Mouse (Mus musculus) cerebellum, postnatal 36 days (tissue): ENCODE results near the gene Tnni2.

ENCODE experiments used
- DNase-seq, 2 experiments: peaks; one replicate each; pipeline ENCODE4 v3.0.0; 2021 to 2022; ENCODE audit warnings: mixed read lengths in 2 of 2

The Tnni2 gene

DNA sequence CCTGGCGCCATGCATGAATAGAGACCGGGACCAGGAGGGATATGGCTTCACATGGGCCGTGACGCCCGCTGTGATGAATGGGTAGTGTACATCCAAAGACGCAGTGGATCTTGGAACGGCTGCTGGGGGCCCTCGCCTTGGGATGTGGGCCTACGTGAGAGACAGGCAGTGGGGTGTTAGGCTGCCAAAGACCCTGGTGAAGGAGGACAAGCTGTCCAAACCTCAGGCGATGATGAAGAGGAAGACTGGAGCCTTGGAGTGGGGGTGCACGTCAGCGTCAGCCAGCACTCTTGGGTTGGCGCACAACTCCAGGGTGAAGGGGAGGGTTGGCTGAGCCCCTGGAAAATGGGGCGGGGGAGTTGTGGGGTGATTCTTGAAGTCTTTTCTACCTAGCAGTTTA, 10.5 kb upstream of the Tnni2 start:
- no peak for DNase-seq

DNA sequence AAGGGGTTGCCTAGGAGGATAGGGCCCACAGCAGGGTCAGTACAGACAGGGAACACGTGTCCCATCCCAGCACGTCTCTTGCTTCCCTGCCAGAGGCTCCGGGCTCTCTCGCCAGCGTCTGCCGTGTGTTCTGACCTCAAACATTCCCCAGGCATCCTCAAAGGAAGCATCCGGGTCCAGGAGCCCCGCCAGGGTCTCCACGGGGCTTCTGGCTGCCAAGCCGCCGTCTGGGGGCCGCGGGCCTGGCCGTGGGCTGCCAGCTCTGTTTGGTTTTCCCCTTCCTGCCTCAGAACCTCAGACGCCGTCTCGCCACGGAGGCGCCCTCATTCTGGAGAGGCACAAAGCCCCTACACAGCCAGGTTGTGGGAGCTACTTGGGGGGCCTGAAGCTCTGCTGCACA, 8.0 kb upstream of the Tnni2 start:
- DNase-seq, result peak in 1 of 2 experiments; percentile 23

DNA sequence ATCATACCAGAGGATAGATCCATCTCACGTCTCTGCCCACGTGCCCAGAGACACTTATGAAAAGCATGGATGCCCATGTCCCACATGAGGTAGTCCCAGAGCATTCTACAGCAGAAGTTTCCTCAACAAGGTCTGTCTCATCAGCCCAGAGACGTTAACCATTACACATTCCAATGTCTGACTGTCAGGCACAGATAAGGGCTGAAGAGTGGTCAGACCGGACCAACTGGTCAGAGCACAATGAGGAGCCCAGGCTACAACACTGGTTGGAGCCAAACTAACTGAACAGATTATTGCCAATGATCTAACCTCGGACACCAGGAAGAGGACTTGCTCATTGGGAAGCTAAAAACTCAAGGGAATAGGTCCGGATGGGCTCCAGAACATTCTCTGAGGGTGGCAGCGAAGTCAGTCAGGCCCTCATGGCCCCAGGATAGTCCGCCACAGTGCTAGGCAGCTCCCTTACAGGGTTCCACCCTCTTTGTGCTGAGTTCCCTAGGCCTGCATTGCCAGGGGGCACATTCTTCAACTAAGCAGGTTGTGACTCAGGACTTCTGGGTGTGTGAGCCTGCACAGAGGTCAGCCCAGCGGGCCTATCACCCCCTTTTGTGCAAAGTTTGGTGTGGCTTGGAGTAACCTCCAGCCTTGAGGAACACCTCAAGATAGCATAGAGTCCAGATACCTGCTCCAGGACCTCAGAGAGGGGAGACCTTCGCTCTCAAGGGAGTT, 7.3 kb upstream of the Tnni2 start, which contains the start of gene Syt8:
Syt8 (plus strand) TSS at position 714 of the 729 bp plus-strand sequence.
- no peak for DNase-seq

DNA sequence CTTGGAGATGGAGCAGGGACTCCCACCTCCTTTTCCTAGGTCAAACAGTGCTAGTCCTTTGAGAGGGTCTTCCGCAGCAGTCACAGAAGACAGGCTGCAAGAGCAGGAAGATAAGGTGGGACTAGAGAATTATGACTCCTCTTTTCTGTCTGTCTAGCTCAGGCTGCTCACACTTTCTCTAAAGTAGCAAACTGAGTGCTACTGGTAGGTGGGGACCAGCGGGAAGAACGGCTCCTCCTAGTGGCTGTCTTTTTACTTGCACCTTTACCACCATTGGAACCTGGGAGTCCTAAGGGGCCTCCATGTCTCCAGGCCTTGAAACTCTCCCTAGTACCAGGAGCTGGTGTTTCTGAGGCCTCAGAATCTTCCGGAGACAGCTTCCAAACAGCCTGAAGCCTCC, 6.1 kb upstream of the Tnni2 start:
- peak; percentile 61 to 78 for DNase-seq

DNA sequence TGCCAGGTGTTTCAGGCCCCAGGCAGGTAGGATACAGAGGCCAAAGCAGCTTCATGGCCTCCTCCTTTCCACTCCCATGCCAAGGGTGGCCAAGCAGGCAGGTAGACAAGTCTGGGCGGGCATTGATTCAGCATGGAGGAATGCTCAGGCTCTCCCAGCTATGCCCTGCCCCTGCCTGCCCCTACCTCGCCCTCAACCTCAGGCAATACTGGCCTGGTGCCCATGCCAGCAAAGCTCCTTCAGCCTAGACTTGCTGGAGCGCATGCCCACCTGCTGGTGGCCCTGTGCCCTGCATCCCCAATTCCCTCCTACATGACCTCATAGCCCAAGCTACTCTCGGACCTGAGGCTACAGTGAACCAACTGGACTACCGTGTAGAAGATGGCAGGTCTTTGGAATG, 4.3 kb upstream of the Tnni2 start:
- no peak for DNase-seq

DNA sequence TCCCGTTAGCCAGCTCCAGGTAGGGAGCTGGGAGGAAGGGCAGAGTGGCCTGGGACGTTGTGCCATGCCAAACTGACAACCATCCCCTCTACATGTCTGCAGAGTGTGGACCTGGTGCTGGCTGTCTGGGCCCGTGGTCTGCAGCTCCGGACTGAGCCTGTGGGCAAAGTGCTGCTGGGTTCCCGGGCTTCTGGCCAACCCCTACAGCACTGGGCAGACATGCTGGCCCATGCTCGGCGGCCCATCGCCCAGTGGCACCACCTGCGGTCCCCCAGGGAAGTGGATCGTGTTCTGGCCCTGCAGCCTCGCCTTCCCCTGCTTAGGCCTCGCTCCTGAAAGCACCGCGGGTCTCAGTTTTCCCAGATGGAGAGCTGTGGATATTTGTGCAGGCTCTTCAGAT, 1.6 kb upstream of the Tnni2 start:
- DNase-seq, result peak; percentile 45 to 58

DNA sequence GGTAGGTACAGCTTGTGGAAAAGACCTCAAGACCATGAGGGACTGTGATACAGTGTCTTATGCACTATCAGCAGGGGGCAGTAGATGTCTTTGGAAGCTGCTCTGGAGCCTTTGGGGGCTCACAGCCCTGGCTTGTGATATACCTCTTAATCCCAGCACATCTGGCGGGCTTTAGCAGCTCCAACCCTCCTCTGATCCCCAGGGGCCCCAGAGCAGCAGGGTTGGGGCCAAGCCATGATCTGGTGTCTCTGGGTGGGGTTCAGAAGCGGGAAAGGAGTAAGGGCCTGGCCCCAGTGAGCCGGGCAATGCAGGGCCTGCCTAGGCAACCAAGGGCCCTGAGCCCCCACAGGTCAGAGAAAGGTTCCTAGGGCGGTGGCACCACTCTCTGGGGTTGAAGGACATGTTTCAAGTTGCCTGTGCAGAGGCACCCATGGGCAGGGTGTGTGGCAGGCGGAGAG, 922 bp upstream of the Tnni2 start:
- no peak for DNase-seq

DNA sequence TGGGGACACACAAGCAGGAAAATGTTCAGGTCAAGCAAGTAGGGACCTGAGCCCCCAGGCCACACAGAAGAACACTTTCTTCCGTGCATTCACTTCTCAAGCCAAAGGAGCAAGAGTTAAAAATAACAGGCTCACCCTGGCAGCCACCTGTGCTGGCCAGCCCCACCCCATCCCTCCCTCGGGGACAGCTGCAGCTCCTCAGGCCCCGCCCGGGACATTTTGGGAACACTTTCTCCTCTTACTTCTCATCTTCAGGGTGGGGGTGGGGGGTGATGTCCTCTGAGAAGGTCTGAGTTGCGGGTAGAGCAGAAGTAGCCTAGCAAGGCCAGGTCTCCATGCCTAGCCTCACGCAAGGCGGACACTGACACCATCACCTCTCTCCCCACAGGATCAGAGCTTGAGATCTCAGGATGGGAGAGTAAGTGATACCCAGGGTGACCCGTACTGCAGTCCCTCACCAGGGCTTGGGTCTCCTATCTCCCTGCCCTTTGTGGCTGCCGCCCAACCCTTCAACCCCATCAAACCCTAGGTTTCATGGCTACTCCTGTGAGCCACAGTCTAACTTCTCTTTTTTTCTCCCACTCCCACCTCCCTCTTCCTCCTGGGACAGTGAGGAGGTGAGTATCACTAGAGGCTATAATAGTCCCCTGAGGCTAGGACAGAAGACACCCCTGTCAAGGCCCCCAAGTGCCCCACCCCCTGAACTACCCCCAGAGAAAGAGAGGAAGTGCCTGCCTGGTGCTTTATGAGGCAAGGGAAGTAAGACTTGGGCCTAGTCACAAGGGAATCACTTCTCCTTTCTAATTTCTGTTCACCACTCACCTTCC, 686 bp downstream of the Tnni2 start:
- no peak for DNase-seq

DNA sequence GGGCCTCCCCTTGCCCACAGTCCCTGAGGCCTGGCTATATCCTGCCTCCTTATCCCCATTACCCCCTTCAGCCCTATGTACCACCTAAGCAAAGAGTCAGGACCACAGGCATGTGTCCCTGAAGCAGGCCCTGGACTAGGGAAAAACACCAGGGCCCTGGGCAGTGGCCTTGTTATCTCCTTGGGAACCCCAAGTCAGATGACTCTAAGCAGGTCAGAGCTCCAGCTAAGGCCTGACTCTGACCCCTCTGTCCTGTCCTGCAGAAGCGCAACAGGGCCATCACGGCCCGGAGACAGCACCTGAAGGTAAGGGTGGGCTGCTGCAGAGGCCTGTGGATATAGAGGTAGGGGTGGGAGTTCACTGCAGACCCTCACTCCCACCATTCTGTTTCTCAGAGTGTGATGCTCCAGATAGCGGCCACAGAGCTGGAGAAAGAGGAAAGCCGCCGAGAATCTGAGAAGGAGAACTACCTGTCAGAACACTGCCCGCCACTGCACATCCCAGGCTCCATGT, 1.4 kb downstream of the Tnni2 start:
- no peak for DNase-seq

DNA sequence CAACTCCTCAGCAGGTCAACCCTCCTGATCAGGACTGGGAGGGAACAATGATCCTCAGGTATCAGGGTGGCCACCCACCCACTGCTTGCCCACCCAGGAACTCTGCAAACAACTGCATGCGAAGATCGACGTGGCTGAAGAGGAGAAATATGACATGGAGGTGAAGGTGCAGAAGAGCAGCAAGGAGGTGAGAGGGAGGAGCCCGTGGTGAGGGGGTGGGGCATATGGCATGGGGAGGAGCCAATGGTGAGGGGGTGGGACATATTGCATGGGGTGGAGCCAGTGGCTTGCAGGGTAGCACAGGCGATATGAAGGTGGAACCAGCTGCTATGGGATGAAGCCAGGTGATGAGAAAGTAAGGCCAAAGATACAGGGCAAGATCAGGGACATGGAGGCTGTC, 1.9 kb downstream of the Tnni2 start:
- DNase-seq, result no peak

DNA sequence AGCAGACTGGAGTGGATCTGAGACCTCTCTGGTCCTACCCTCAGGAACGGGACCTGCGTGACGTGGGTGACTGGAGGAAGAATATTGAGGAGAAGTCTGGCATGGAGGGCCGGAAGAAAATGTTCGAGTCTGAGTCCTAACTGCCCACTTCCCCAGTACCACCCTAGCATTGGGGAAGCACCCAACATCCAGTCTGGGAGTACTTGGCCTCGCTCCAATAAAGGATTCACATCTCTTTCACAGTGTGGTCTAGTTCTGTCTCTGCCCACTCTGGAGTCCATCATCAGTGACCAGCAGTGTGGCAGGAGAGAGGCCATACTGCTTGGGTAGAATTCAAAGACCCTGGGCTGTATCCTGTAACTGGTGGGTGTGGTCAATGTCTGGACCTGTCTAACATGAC, 2.6 kb downstream of the Tnni2 start:
- no peak for DNase-seq

DNA sequence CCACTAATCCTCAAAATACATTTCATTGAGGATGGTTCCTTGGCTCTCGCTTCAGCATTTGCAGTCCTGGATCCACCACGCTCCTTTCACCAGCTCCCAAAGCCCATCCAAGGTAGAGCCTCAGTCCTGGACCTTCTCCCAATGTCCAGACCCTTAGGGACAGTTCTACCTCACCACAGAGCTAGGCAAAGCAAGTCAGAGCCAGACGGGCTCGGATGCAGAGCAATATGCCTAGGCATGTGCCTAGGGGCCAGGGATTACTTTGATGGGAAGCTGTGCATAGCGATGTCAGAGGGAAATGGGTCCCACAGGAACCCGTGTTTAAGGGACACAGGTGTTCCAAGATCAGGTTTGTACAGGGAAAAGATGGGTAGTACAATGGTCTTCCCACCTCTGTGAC, 3.7 kb downstream of the Tnni2 start:
- DNase-seq, result no peak

DNA sequence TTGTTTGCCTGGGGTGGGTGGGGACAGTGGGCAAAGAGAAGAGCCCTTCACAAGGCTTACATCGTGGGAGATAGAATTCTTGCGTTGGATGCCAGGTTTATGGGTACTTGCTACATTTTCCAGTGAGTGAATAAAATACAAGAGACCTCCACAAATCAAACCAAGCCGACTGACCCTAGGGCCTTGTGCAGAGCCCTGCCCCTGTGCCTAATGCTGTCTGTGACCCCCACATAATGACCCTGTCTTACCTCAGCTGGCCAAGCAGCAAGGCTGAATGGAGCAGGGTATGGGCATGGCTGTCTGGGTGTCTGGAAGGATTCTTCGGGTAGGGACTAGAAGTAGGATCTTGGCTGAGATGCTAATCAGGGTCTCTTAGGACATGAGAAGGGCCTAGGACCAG, 4.7 kb downstream of the Tnni2 start:
- DNase-seq, result no peak

DNA sequence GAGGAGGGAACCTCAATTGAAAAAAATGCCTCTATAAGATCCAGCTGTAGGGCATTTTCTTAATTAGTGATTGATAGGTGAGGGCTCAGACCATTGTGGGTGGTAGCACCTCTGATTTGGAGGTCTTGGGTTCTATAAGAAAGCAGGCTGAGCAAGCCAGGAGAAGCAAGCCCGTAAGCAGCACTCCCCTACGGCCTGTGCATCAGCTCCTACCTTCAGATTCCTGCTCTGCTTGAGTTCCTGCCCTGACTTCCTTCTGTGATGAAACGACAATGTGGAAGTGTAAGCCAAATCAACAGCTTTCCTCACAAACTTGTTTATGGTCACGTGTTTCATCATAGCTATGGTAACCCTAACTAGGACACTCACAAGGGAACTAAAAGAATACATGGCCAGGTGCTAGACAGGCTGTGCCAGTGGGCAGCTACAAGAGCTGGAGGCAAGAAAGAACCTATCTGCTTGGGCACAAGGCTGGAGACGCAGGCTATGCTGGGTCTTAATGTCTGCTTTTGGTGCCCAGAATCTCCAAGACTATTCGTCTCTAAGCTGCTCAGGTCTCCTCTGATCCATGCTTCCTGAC, 7.5 kb downstream of the Tnni2 start:
- peak in 1 of 2 experiments; percentile 0 for DNase-seq

DNA sequence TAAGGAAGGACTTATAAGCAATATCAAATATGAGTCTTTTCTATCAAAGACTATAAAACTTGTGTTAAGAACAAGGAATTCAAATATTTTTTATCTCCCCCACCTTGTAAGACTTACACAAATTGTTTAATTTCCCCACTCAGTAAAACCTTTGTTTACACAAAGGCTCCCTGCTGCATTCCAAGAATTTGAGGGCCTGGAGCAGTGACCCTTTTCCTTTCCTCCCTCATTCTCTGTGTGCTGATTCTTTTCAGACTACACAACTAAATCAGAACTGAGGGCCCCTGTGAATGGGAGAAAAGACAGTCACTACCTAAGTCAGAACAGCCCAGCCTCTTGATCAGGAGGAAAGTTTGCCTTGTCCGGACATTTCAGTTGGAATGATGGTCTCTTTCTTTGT, 13.1 kb downstream of the Tnni2 start:
- DNase-seq, result no peak

DNA sequence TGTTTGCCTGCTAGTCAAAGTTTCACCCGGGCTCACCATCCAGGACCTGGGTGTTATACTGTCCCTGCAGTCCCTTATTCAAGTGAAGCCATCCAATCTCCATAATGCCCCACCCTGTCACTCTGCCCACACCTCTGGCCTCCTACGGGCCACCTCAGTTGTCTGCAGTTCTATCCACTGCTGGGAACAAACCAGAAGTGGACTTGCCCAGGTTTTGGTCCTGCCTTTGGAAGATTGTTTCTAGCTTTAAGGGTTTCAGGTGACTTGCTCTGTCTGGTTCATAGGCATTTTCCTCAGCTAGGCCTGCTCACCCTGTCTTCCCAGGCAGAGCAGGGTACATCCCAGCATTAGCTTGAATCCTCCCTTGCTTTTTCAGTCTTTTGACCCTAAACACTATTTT, 13.6 kb downstream of the Tnni2 start:
- DNase-seq, result peak in 1 of 2 experiments; percentile 1

DNA sequence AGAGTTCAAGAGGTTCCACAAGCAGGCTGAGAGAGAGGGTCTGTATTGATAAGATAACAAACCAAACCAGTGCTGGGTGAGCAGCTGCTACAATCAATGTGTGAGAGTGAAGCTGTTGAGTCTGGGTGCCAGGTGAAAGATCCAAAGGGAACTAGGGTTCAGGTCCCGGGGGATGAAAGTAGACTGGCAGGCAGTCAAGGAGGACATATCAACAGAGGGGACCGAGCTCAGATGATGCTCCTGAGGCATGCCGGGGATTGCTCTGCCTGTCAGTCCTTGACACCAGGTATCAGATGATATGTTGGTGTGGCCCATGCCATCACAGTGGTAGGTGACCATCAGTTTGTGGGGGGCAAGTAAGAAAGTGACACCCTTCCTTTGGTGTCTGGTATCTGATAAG, 15.2 kb downstream of the Tnni2 start:
- no peak for DNase-seq

DNA sequence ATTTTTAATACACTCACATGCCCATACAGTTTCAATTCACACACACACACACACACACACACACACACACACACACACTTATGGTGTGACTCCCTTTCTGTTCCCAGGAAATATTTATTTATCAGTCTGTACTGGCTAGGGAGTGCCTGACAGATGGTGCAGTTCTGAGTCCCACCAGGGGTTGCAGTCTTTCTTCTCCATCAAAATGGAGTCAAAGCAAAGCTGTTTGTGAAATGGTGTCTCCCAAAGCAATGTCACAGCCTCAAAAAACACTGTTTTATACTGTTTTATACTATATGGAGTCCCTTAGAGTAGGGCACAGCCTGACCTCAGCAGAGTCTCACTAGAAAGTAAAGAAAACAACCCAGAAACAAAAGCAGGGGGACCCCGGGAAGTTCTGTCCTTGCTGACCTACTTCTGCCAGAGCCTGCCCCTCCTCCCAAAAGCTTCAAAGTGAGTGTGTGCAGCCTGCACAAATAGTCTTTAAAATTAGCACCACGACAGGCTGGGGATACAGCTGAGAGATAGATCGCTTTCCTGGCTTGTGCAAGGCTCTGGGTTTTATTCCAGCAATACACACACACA, 15.7 kb downstream of the Tnni2 start:
- peak; percentile 75 to 78 for DNase-seq

DNA sequence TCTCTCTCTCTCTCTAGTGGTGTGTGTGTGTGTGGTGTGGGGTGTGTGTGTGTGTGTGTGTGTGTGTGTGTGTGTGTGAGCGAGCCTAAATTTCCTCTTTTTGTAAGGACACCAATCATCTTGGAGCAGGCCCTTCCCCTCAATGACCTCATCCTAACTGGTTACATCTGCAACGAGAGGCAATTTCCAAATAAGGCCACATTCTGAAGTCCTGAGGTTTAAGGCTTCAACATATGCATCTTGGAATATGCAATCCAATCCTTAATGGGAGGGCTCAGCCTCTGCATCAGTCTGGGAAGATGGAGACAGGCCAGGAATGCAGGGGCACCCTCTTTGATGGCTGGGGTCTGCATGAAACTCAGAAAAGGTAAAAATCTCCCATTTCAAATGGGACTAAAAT, 16.4 kb downstream of the Tnni2 start:
- DNase-seq, result peak in 1 of 2 experiments; percentile 11

DNA sequence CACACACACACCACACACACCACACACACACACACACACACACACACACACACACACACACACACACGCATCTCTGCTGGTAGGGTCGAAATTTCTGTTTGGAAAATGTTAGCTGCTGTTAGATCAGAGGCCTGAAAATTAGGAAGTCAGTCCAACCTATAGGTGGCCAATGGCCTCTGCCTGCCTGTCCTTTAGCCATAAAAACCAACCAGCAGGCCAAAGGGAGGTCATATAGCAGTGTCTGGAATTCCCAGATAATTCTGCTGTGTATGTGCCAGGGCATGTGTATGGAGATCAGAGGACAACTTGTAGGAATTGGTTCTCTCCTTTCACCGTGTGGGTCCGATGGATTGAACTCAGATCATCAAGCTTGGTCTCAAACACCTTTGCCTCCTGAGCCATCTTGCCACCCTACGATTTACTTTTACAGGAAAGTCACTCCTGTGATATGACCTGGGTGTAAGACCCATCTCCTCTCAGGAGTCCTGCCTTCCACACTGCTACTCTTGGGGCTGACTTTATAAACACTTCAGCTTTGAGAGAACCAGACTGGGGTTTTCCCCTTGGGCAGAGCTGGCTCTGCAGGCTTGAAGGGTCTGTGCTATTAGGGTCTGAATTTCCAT, 17.2 kb downstream of the Tnni2 start:
- peak in 1 of 2 experiments; percentile 1 for DNase-seq

DNA sequence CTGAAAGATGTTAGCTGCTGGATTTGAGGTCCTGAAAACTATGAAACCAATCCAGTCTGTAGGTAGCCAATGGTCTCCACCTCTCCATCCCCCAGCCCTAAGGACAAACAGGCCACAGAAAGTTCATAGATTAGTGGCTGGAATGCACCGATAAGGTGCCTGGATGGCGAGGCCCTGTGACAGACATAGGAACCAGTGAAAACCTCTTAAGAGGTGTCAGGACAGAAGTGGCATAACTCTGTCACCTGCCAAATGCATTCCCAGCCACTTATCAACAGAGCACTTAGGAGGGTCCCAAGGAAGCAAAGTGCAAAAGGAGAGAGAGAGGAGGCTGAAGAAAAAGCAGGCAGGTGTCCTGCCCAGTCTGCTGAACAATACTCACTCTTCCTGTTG, 17.7 kb downstream of the Tnni2 start:
- no peak for DNase-seq

DNA sequence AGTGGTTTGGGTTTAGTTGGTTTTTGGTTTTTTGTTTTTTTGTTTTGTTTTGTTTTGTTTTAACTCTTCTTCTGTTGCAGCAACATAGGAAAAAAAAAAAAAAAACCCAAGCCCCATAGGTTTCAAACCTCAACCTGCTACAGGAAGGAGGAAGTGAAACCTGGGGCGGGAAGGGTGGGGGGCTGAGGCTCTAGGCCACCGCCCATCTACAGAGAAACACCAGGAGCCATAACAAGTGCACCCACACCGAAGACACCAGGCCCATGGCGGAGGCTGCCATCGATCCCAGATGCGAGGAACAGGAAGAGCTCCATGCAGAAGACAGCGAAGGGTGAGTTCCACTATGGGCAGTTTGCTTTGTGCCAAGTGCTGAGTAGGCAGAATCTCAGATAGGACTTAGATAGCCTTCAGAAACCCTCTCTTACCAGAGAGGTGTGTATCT, 19.0 kb downstream of the Tnni2 start, which contains the start of gene Lsp1:
Lsp1 (plus strand) TSS at position 174 of the 442 bp plus-strand sequence.
- DNase-seq, result peak in 1 of 2 experiments; percentile 1
